Mouse (Mus musculus): ENCODE measurements around the gene BC037034. TPM values are rescaled to one million over a fixed set of nuclear protein-coding genes. Genes with fewer than 3 reads are reported as not detected.

The BC037034 gene
- 58.8 and 80.5 TPM in 2 replicates for polyA plus RNA-seq (2012; rRNA removed; ENCODE audit: low replicate concordance)

DNA sequence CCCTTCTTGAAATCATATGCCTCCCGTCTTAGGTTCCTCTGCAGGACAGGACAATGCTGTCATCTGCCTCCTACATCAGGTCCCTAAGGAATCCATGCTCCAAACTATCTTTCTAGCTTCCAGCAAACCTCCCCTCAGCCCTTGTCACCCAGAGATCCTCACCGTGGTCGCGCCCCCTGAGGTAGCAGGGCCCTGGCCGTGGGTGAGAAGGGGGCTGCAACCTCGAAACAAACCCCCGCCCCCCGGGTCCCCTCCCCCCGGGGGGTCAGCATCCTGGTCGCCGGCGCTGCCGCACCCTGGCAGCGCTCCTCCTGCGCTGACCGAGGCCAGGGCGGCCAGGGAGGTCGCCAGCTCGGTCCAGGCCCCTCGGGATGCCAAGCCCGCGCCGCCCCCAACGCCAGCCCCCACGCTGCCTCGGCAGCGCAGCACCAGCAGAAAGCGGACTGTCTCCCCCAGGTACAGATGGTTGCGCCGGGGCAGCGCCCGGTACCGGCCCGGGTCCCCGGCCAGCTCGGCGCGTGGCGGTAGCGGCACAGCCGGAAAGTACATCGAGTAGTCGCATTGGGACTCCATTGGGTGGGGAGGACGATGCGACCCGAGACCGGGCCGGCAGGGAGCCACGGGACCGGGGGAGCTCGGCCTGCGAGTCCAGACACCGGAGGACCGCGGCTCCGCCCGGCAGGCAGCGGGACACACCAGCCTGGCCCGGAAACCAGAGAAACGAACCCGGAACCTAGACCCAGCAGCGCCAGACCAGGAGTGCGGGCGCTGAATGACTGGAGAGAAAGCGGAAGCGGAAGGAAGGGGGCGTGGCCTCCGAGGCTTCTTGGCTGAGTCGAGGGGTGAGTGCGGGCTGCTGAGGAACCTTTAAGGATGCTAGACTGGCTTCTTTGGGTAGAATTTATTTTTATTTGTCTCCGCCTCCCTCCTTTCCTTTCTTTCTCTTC lies at the start of gene BC037034:
Gene BC037034 (minus strand): TSS at position 774 of the 947 bp plus-strand sequence.

DNA sequence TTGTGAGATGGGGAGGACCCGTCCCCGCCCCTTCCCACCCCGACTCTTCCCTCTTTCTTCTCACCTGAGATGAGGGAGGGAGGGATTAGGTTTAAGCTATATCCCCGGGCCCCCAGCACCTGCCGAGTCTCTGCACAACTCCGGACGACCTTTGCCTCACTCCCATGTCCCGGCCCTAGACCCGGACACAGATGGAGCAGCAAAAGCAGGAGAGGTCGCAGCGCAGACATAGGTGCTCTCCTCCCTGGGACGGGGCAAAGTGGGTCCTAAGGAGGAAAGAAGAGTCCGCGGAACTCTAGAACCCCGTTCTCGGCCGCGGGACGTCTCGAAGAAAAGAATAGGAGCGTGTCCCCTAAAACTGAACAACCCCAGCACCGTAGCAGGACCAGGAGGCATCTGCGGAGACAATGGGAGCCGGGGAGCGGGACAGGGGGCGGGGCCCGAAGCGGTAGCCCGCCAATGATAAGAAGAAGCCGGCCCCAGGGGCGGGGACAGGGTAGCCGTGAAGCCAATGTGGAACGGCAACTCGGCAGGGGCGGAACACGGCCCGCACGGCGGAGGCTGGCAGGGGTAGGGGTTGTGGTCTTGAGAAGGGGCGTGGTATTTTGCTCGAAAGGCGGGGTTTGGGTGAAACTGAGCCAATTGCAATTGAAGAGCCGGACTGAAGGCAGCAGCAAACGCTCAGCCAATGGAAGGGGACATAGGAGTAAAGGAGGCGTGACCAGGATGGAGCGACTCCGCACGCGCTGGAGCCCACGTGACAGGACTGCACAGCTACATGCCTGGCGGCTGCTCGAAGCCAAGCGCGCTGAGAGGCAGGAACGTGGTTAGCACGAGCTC lies 16.0 kb upstream of the BC037034 start, which contains the start of the genes Gm43720, Gpc2 and Stag3:
Gene Gm43720 (minus strand): TSS at position 374 of the 840 bp plus-strand sequence.
Gene Gpc2 (minus strand): TSS at position 421 of the 840 bp plus-strand sequence.
Gene Stag3 (plus strand): TSS at position 656 of the 840 bp plus-strand sequence.

GRCm38 (mm10) chr5:138272409-138272923 lies 8.6 kb upstream of the BC037034 start, which contains the start of gene Gal3st4:
Gal3st4 (minus strand) TSS chr5:138272840.

GRCm38 (mm10) chr5:138255353-138256093 lies 8.3 kb downstream of the BC037034 start, which contains the start of gene Lamtor4:
Lamtor4 (plus strand) TSS chr5:138255482.

DNA sequence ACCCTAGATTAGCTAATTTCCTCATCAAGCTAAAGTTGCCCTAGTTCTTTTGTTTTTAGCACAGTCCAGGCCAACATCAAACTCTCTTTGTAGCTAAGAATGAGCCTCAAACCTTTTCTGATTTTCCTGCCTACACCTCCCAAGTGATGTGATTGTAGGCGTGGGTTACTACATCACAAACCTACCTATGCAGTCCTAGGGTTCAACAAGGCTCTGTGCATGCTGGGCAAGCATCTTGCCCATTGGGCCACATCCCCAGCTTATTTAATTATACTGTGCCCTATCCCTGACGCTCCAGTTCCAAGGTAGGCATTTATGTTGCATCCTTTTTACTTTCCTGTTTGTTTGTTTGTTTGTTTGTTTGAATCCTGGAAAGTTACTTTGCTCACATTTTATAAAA lies 38.1 kb downstream of the BC037034 start, which contains the start of gene Nxpe5:
Gene Nxpe5 (plus strand): TSS at position 199 of the 400 bp plus-strand sequence.

Other genes with a start within 250 kb of the BC037034 start
- gene Smok3a, start 242.8 kb downstream of the BC037034 start, polyA plus RNA-seq (2012; rRNA removed; ENCODE audit: low replicate concordance) = not detected in 2 replicates
- gene Smok3b, start 242.6 kb downstream of the BC037034 start, polyA plus RNA-seq (2012; rRNA removed; ENCODE audit: low replicate concordance) = not detected in 2 replicates
- gene Smok3c, start 210.8 kb downstream of the BC037034 start, polyA plus RNA-seq (2012; rRNA removed; ENCODE audit: low replicate concordance) = not detected in 2 replicates
- gene Zkscan1, start 178.9 kb downstream of the BC037034 start, polyA plus RNA-seq (2012; rRNA removed; ENCODE audit: low replicate concordance) = 0.59 and 1.2 TPM in 2 replicates
- gene Zscan21, start 147.1 kb downstream of the BC037034 start, polyA plus RNA-seq (2012; rRNA removed; ENCODE audit: low replicate concordance) = 2.6 TPM in 2 replicates
- 0.43 and 7.8 TPM in 2 replicates for gene Zfp113, start 108.3 kb downstream of the BC037034 start, polyA plus RNA-seq (2012; rRNA removed; ENCODE audit: low replicate concordance)
- 33.6 and 40.6 TPM in 2 replicates for gene Cops6, start 103.0 kb downstream of the BC037034 start, polyA plus RNA-seq (2012; rRNA removed; ENCODE audit: low replicate concordance)
- 17.7 and 26.6 TPM in 2 replicates for gene Ap4m1, start 92.0 kb downstream of the BC037034 start, polyA plus RNA-seq (2012; rRNA removed; ENCODE audit: low replicate concordance)
- 21.0 and 23.3 TPM in 2 replicates for gene Mcm7, start 91.6 kb downstream of the BC037034 start, polyA plus RNA-seq (2012; rRNA removed; ENCODE audit: low replicate concordance)
- gene Taf6, start 76.6 kb downstream of the BC037034 start, polyA plus RNA-seq (2012; rRNA removed; ENCODE audit: low replicate concordance) = 37.0 and 39.4 TPM in 2 replicates
- gene Cnpy4, start 76.5 kb downstream of the BC037034 start, polyA plus RNA-seq (2012; rRNA removed; ENCODE audit: low replicate concordance) = 0.37 and 0.59 TPM in 2 replicates
- gene Mblac1, start 69.7 kb downstream of the BC037034 start, polyA plus RNA-seq (2012; rRNA removed; ENCODE audit: low replicate concordance) = 3.1 and 4.6 TPM in 2 replicates
- gene Nxpe5, start 38.1 kb downstream of the BC037034 start, polyA plus RNA-seq (2012; rRNA removed; ENCODE audit: low replicate concordance) = 0.39 and 0.55 TPM in 2 replicates
- gene Lamtor4, start 8.6 kb downstream of the BC037034 start, polyA plus RNA-seq (2012; rRNA removed; ENCODE audit: low replicate concordance) = 120 and 177 TPM in 2 replicates
- 0.12 and 0.42 TPM in 2 replicates for gene Gal3st4, start 8.8 kb upstream of the BC037034 start, polyA plus RNA-seq (2012; rRNA removed; ENCODE audit: low replicate concordance)
- gene Gm43720, start 15.9 kb upstream of the BC037034 start, polyA plus RNA-seq (2012; rRNA removed; ENCODE audit: low replicate concordance) = not detected in 2 replicates
- gene Gpc2, start 16.0 kb upstream of the BC037034 start, polyA plus RNA-seq (2012; rRNA removed; ENCODE audit: low replicate concordance) = 1.0 and 2.2 TPM in 2 replicates
- 0.07 and 0.26 TPM in 2 replicates for gene Stag3, start 16.2 kb upstream of the BC037034 start, polyA plus RNA-seq (2012; rRNA removed; ENCODE audit: low replicate concordance)
- 0.48 and 1.2 TPM in 2 replicates for gene Pvrig, start 77.9 kb upstream of the BC037034 start, polyA plus RNA-seq (2012; rRNA removed; ENCODE audit: low replicate concordance)
- gene Zfp157, start 177.4 kb upstream of the BC037034 start, polyA plus RNA-seq (2012; rRNA removed; ENCODE audit: low replicate concordance) = 0.13 and 0.84 TPM in 2 replicates